Mouse (Mus musculus) brain, embryonic 14.5 days (tissue): ENCODE results near the gene Man2b2.

Experiments used
- CTCF ChIP-seq: fragments of 200-500 bp; IDR thresholded peaks from 2 replicates; pipeline ENCODE4 v1.5.1; 2012; ENCODE audit warnings: inconsistent platforms, mild to moderate bottlenecking, moderate library complexity, borderline replicate concordance; ENCODE audit not compliant: insufficient read depth, insufficient read length; ENCODE audit errors: extremely low read depth
- POLR2A ChIP-seq: fragments of 200-500 bp; IDR thresholded peaks from 2 replicates; pipeline ENCODE4 v1.6.1; 2012; ENCODE audit warnings: mild to moderate bottlenecking, inconsistent platforms, borderline replicate concordance; ENCODE audit not compliant: poor library complexity, insufficient read depth, insufficient read length, severe bottlenecking; ENCODE audit errors: extremely low read depth

- no peak for TF ChIP-seq POLR2A
- no peak for TF ChIP-seq CTCF
Observed at GRCm38 (mm10) chr5:36869186-36869577, 38.7 kb upstream of the Man2b2 start.
